Mouse (Mus musculus): ENCODE measurements around the gene Asic2. TPM values are rescaled to one million over a fixed set of nuclear protein-coding genes. Genes with fewer than 3 reads are reported as not detected.

Asic2 gene
- polyA plus RNA-seq, 1 experiment from 2014 or later, result not detected

DNA sequence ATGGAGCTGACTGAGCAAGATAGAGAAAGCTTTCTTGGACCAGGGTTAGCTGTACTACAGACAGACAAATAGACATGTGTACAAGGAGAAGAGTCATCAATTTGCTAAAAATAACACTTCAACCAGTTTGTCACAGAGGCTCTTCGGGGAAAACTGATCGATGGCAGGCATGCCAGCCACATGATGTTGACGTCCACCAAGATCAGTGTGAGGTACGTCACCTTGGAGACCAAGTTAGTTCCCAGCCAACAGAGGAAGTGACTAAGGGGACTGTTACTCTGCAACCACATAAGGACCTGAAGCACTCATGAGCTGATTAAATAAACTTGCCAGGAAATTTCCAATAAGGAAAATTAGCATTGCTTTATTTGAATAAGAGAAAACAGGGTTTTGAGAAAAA lies 557.0 kb downstream of the Asic2 start:
- ATAC-seq (ENCODE audit: low read depth), result no peak
- Histone ChIP-seq H3K27ac (no peak overlapping the region), H3K9ac (no peak overlapping the region), H3K9me3 (replicated peaks) (no peaks in the 10 kb centered on the region), H3K36me3 (no peaks in the 10 kb centered on the region), H3K4me3 (replicated peaks) (no peak overlapping the region), H3K4me1 (replicated peaks) (no peaks in the 10 kb centered on the region), H3K27me3 (no peaks in the 10 kb centered on the region), H3K4me2 (no peak overlapping the region)
- WGBS (ENCODE audit: insufficient replicate concordance), result 30% methylated on average over 4 of the region's 4 CpGs
- DNase-seq, result no peak

DNA sequence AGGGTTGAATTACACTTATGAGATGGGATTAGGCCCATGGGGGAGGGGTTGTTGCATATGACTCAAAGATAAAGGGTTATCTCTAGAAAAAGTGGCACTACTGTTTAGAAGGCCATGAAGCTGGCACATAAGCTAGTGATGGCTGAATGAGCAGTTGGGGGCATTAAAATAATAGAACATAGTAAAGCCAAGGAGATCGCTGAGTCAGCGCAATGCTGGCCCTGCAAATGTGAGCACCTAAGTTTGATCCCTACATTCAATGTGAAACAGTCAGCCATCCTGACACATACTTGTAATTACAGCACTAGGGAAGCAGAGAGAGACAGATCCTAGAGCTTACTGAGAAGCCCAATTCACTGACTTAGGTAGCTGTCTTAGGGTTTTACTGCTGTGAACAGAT lies 562.3 kb downstream of the Asic2 start:
- 75% methylated on average over 2 of the region's 2 CpGs for WGBS (ENCODE audit: insufficient replicate concordance)
- Histone ChIP-seq H3K4me3 (replicated peaks) (no peak overlapping the region), H3K27me3 (no peaks in the 10 kb centered on the region), H3K4me1 (replicated peaks) (no peaks in the 10 kb centered on the region), H3K36me3 (no peaks in the 10 kb centered on the region), H3K27ac (no peak overlapping the region), H3K9ac (no peak overlapping the region), H3K9me3 (replicated peaks) (no peaks in the 10 kb centered on the region), H3K4me2 (no peak overlapping the region)
- ATAC-seq (ENCODE audit: low read depth) (no peak), DNase-seq (no peak)

DNA sequence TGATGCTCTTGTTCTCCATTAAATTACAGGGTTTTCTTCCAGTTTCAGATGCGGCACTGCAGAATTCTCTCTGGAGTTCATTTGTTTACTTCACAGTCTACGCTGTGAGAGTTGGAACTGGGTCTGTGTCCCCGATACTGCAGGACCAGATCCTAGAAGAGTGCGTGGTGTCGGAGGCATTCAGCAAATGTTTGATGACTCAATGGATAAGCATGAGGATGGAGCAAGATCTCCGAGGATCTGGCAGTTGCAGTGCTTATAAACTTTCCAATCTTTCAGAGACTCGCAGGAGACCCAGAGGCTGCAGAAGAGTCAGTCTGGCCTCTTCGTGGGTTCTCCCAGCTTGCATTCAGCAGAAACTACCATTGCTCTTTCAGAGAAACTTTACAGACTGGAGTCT lies 566.0 kb downstream of the Asic2 start:
- ATAC-seq (ENCODE audit: low read depth) (no peak), DNase-seq (no peak)
- no peaks in the 10 kb centered on the region for H3K9me3 ChIP-seq (replicated peaks)
- no peak overlapping the region for H3K4me2 ChIP-seq
- no peak overlapping the region for H3K27ac ChIP-seq
- H3K36me3 ChIP-seq, result no peaks in the 10 kb centered on the region
- H3K9ac ChIP-seq, result no peak overlapping the region
- H3K27me3 ChIP-seq, result no peaks in the 10 kb centered on the region
- H3K4me3 ChIP-seq (replicated peaks), result no peak overlapping the region
- no peaks in the 10 kb centered on the region for H3K4me1 ChIP-seq (replicated peaks)
- 67% methylated on average over 8 of the region's 8 CpGs for WGBS (ENCODE audit: insufficient replicate concordance)

DNA sequence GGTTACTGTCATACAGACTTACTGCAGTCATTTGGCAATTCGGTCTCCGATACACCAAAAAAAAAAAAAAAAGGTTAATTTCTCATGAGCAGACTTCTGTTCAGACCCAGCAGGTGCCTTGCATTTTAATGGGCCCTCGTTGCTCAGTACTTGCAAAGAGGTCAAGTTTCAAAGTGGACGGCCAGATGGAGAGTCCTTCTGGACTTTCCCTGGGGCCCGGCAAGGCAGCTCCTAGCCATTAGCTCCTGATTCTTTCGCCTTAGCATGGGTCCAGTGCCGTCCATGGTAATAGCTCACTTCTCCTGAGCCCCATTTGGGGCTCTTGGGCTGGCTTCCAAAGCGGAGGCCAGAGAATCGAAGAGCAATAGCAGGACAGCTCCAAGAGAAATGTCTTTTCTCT lies 575.4 kb downstream of the Asic2 start:
- Histone ChIP-seq H3K36me3 (no peaks in the 10 kb centered on the region), H3K9me3 (replicated peaks) (no peaks in the 10 kb centered on the region), H3K4me2 (no peak overlapping the region), H3K4me1 (replicated peaks) (no peaks in the 10 kb centered on the region), H3K27ac (no peak overlapping the region), H3K27me3 (no peaks in the 10 kb centered on the region), H3K9ac (no peak overlapping the region), H3K4me3 (replicated peaks) (no peak overlapping the region)
- 56% methylated on average over 9 of the region's 9 CpGs for WGBS (ENCODE audit: insufficient replicate concordance)
- DNase-seq (no peak), ATAC-seq (ENCODE audit: low read depth) (no peak)

DNA sequence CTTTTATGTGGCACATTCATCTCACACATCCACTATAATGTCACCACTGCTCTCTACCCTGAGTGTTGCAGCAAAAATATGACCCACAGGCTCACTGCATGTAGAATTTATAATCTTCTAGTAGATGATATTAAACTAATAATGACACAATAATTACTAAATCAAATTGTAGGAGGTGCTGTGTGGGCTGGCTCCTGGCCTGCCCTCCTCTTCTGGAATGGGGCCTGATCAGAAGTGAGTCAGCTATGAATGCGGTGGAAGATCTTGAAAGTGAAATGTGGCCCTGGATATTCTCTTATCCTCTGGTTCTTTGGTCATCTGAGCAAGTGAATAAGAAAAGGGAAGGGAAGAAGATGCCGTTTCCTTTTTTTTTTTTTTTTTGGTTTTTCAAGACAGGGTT lies 582.1 kb downstream of the Asic2 start:
- H3K4me3 ChIP-seq (replicated peaks), result no peak overlapping the region
- no peaks in the 10 kb centered on the region for H3K9me3 ChIP-seq (replicated peaks)
- no peak for DNase-seq
- H3K36me3 ChIP-seq, result no peaks in the 10 kb centered on the region
- no peak overlapping the region for H3K27ac ChIP-seq
- no peak for ATAC-seq (ENCODE audit: low read depth)
- no peaks in the 10 kb centered on the region for H3K27me3 ChIP-seq
- H3K4me2 ChIP-seq, result no peak overlapping the region
- no peaks in the 10 kb centered on the region for H3K4me1 ChIP-seq (replicated peaks)
- WGBS (ENCODE audit: insufficient replicate concordance), result 49% methylated on average over 2 of the region's 2 CpGs
- H3K9ac ChIP-seq, result no peak overlapping the region

DNA sequence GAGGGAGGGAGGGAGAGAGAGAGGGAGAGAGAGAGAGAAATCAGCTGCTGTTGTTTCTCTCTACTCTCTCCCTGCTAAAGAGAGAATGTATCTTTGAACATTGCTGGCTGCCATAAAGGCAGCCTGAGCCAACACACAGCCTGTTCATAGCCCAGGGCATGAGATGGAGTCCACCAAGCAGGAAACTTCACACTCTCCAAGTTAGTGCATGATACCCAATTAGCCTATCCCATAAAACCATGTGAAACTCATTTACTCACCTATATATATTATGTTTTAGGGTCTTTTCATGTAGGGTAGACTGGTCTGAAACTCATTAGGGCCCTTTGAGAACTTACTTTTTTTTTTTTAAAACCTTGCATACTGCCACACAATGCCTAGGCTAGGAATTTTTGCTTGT lies 582.7 kb downstream of the Asic2 start:
- H3K9me3 ChIP-seq (replicated peaks), result no peaks in the 10 kb centered on the region
- H3K4me3 ChIP-seq (replicated peaks), result no peak overlapping the region
- no peaks in the 10 kb centered on the region for H3K36me3 ChIP-seq
- no peak overlapping the region for H3K4me2 ChIP-seq
- no peaks in the 10 kb centered on the region for H3K27me3 ChIP-seq
- no peak overlapping the region for H3K9ac ChIP-seq
- no peaks in the 10 kb centered on the region for H3K4me1 ChIP-seq (replicated peaks)
- DNase-seq, result no peak
- ATAC-seq (ENCODE audit: low read depth), result no peak
- no peak overlapping the region for H3K27ac ChIP-seq

DNA sequence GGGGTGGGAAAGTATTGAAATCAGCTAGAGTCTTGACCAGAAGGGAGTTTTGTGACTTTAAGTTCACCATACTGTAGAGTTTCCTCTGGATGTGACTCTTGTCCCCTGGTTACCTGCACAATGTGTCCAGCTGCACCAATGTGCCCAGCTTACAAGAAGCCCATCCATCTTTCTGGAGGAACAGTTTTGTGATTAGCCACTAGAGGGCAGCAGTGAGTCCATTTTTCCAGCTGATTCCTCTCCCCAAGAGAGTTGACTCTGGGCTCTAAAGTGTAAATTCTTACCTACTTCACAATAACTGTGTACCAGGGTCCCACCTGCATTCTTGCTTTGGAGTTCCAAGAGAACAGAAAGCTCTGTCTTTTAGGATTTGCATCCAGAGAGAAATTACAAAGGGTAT lies 593.4 kb downstream of the Asic2 start:
- H3K4me3 ChIP-seq (replicated peaks), result no peak overlapping the region
- no peak overlapping the region for H3K9ac ChIP-seq
- DNase-seq (no peak), ATAC-seq (ENCODE audit: low read depth) (no peak)
- H3K9me3 ChIP-seq (replicated peaks), result no peaks in the 10 kb centered on the region
- no peak overlapping the region for H3K27ac ChIP-seq
- no peaks in the 10 kb centered on the region for H3K27me3 ChIP-seq
- H3K4me1 ChIP-seq (replicated peaks), result no peaks in the 10 kb centered on the region
- H3K4me2 ChIP-seq, result no peak overlapping the region
- no peaks in the 10 kb centered on the region for H3K36me3 ChIP-seq

DNA sequence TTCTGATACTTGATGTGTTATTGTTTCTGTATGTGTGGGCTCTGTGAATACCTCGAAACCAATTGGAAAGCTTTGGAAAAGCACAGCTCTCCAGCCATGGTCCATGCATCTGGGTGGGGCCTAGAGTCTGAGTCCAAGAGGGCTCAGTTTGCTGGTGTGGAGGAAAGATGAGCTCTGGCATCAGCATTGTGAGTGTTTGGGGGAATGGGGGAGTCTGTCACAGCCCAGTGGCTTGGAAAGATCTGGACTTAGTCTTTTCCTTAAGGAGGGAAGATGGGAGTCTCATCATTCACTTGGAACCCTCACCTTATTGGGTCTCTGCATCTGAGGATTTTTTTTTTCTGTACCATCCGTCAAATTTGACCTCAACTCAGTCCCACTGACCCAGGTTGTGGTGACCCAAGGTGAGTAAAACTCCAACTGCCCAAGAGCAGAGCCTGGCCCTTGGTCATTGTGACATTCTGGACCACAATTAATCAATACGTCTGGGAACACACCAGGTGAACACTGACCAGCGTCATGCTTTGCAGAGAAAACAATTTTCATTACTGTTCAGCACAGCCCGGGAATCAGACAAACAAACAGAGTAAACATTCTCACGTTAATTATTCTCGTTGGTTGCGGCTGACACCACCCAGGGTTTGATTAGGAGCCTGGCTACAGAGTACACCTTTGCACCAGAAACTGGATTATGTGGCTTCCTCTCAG lies 594.1 kb downstream of the Asic2 start:
- no peak overlapping the region for H3K27ac ChIP-seq
- ATAC-seq (ENCODE audit: low read depth) (no peak), DNase-seq (no peak)
- no peak overlapping the region for H3K9ac ChIP-seq
- H3K4me3 ChIP-seq (replicated peaks), result no peak overlapping the region
- 63% methylated on average over 8 of the region's 8 CpGs for WGBS (ENCODE audit: insufficient replicate concordance)
- no peaks in the 10 kb centered on the region for H3K36me3 ChIP-seq
- H3K9me3 ChIP-seq (replicated peaks), result no peaks in the 10 kb centered on the region
- no peaks in the 10 kb centered on the region for H3K4me1 ChIP-seq (replicated peaks)
- no peak overlapping the region for H3K4me2 ChIP-seq
- H3K27me3 ChIP-seq, result no peaks in the 10 kb centered on the region

DNA sequence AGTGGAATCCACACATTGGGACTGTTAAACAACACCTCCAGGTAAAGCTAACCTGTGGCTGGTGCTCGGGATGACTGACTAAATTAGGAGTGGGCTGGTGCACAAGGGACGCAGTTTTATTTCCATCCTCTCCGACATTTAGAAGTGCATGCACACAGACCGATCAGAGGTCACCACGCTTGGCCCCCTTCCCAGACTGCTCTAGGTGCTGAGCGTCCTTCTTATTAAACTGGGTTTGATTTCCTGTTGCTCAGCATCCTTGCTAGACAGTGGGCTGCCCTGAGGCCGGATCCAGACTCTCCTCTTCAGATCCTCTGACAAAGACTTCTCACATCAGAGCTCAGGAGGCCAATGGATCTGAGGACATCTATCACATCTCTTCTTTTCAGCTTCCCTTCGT lies 596.7 kb downstream of the Asic2 start:
- Histone ChIP-seq H3K9ac (no peak overlapping the region), H3K27me3 (no peaks in the 10 kb centered on the region), H3K9me3 (replicated peaks) (no peaks in the 10 kb centered on the region), H3K4me2 (no peak overlapping the region), H3K27ac (no peak overlapping the region), H3K36me3 (no peaks in the 10 kb centered on the region), H3K4me1 (replicated peaks) (no peaks in the 10 kb centered on the region), H3K4me3 (replicated peaks) (no peak overlapping the region)
- ATAC-seq (ENCODE audit: low read depth) (no peak), DNase-seq (no peak)
- 53% methylated on average over 8 of the region's 8 CpGs for WGBS (ENCODE audit: insufficient replicate concordance)

DNA sequence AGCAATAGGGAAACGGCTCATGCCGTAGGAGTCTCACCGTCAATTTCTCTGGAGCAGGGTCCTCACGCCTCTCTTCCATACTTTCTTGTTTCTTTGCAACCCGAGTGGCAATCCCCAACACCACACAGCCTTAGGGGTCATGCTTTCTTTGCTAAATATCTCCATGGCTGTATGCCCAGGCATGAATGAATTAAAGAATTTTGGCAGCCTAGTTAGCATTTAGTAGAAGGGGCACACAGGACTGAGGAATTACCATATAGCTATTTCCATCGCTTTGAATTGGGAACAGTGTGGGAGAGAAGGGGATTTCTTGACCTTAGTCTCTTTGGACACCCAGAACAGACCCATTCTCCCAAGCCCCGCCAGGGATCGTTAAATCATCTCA lies 597.8 kb downstream of the Asic2 start:
- ATAC-seq (ENCODE audit: low read depth) (no peak), DNase-seq (no peak)
- Histone ChIP-seq H3K9me3 (replicated peaks) (no peaks in the 10 kb centered on the region), H3K27me3 (no peaks in the 10 kb centered on the region), H3K27ac (no peak overlapping the region), H3K4me2 (no peak overlapping the region), H3K9ac (no peak overlapping the region), H3K4me1 (replicated peaks) (no peaks in the 10 kb centered on the region), H3K36me3 (no peaks in the 10 kb centered on the region), H3K4me3 (replicated peaks) (no peak overlapping the region)
- WGBS (ENCODE audit: insufficient replicate concordance), result 63% methylated on average over 8 of the region's 8 CpGs

DNA sequence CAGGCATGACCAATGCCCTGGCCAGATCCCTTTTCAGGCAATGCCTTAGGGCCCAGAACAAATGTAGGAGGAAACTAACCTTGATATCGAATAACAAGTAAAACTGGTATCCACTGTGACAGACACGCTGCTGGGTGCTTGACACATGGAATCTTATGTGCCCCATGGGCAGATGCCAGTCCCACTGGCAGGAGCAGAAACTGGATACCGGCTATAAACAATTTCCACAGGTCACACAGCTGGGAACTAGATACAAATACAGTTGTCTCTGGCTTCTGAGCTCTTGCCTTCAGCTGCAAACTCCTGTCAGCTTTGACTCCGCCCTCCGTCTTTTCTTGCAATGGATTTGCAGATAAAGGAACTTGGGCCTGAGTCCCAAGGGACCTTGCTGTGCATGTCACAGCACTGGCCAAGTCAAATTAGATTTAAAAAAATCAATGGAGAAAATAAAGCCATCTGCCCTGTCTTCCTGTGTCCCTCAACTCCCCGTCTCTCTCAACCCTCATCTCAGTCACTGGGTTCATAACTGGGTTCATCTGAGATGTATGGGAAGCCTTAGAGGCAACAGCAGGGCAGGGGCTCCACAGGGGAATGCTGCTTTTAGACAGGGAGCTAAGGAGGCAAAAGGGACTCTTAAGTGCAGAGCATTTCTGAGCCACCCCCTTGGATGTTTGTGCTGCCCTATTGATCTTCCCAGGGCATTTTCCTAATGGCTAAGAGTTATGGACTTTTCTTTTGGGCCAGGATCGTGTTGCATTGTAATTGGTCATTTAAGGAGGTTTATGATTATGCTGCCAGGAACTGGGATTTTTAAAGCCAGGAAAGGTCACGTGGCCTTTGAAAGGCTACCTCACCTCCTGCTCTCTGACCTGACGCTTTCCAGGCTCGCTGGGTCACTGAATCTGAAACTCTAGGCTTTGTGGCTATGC lies 598.5 kb downstream of the Asic2 start:
- 53% methylated on average over 10 of the region's 10 CpGs for WGBS (ENCODE audit: insufficient replicate concordance)
- H3K27ac ChIP-seq, result no peak overlapping the region
- H3K9me3 ChIP-seq (replicated peaks), result 0 out of 2 replicates have a peak, but pooled peaks cover 2% of the 10 kb centered on the region
- H3K9ac ChIP-seq, result no peak overlapping the region
- H3K4me1 ChIP-seq (replicated peaks), result no peaks in the 10 kb centered on the region
- no peak overlapping the region for H3K4me2 ChIP-seq
- no peaks in the 10 kb centered on the region for H3K36me3 ChIP-seq
- no peak overlapping the region for H3K4me3 ChIP-seq (replicated peaks)
- no peak for ATAC-seq (ENCODE audit: low read depth)
- H3K27me3 ChIP-seq, result no peaks in the 10 kb centered on the region
- DNase-seq, result no peak

DNA sequence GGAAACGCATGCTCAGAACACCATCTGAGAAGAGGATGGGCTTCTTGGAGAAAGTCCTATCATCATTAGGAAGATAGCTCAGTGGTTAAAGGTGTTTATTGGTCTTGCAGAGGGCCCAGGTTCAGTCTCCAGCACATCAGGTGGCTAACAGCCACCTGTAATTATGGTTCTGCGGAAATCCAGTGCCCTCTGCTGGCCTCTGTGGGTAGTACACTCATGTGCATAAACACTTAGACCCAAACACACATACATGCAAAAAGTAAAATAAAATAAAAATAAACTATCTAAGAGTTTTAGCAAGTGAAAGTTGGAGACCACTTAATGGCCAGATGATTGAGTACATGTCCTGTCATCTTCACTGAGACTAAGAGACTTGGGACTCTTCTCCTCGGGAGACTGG lies 603.8 kb downstream of the Asic2 start:
- Histone ChIP-seq H3K4me2 (no peak overlapping the region), H3K9me3 (replicated peaks) (0 out of 2 replicates have a peak, but pooled peaks cover 5% of the 10 kb centered on the region), H3K27me3 (no peaks in the 10 kb centered on the region), H3K27ac (no peak overlapping the region), H3K36me3 (no peaks in the 10 kb centered on the region), H3K4me1 (replicated peaks) (no peaks in the 10 kb centered on the region), H3K9ac (no peak overlapping the region), H3K4me3 (replicated peaks) (no peak overlapping the region)
- ATAC-seq (ENCODE audit: low read depth) (no peak), DNase-seq (no peak)
- 75% methylated on average over 3 of the region's 3 CpGs for WGBS (ENCODE audit: insufficient replicate concordance)

Data from liver, embryonic 13.5 days (tissue).